Mouse (Mus musculus) liver, adult 2 months (tissue): ENCODE results near the gene Mtss1l.

ENCODE experiments used
- CTCF ChIP-seq: fragments of 200-500 bp; IDR thresholded peaks from 2 replicates; pipeline ENCODE4 v1.5.1; 2011; ENCODE audit warnings: low read depth, low read length, control low read depth
- POLR2A ChIP-seq: fragments of 200-500 bp; IDR thresholded peaks from 2 replicates; pipeline ENCODE4 v1.6.1; 2011; ENCODE audit warnings: low read length, control low read depth; ENCODE audit not compliant: insufficient read depth; ENCODE audit errors: extremely low read depth

- TF ChIP-seq CTCF (no peak), POLR2A (no peak)
Measured at GRCm38 (mm10) chr8:110687726-110688125, 33.5 kb upstream of the Mtss1l start.
